Mouse (Mus musculus): ENCODE data around the gene Sash1. TPM values are rescaled to one million over a fixed set of nuclear protein-coding genes. Genes with fewer than 3 reads are reported as not detected.

Sash1 gene
- total and polyA plus RNA-seq, 3 experiments, result 13.7 to 36.0 (median 25.1) TPM

- peak; percentile 82 for DNase-seq
Measured at GRCm38 (mm10) chr10:8795336-8795735, 90.5 kb downstream of the Sash1 start.

- DNase-seq, result peak; percentile 61
Measured at GRCm38 (mm10) chr10:8792412-8792811, 93.5 kb downstream of the Sash1 start.

- no peak for DNase-seq
Measured at GRCm38 (mm10) chr10:8789096-8789495, 96.8 kb downstream of the Sash1 start.

- DNase-seq, result no peak
Measured at GRCm38 (mm10) chr10:8787221-8787620, 98.6 kb downstream of the Sash1 start.

DNA sequence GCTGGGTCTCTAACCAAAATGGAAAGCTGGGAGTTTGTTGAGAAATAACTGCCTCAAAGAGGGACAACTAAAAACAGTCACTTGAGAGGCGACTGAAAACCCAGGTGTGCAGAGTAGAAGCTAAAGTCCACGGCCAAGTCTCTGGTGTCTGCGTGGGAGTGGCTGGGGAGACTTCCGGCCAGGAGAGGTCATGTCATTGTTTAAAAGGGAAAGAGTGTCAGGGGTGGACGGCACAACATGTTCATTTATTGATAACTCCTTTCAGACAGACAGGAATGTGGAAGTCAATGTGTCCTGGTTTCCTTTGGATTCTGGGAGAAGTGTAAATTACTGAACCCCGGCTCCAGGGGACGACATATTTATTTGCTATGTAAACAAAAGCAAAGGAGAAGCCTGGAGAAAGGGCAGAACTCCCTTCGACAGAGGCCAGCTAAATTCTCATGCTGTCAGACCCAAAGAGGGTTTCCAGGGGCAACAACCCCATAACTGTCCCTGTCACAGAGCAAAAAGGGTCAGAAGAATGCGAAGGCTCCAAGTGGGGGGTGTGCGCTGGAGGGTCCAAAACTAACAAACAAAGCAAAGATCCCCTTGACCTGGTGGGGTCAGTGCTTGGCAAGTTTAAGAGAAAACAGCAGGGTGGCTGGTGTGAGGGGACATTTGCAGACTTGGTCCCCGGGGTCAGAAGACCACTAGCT, 100.3 kb downstream of the Sash1 start:
- no peak for DNase-seq

DNA sequence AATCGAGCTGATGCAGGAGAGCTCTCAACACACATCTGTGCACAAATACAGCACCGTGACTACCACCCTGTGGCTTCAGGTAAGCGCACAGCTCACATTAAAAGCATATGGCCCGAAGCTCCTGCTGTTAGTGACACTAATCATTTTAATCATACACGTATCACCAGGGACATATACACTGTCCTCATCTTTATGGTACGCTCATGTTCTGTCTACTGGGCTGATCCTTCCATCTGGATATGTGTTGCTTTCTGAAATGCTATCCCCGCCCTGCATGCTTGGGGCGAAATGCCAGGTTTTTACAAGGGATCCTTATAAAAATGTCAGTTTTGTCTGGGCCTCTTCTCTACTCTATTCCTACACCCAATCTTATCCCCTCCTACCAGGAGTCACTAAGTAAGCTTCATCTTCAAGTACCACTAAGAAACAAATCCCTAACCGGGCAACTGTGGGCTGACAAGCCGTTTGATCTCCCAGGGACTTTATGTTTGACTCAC, 103.9 kb downstream of the Sash1 start:
- no peak for DNase-seq

DNA sequence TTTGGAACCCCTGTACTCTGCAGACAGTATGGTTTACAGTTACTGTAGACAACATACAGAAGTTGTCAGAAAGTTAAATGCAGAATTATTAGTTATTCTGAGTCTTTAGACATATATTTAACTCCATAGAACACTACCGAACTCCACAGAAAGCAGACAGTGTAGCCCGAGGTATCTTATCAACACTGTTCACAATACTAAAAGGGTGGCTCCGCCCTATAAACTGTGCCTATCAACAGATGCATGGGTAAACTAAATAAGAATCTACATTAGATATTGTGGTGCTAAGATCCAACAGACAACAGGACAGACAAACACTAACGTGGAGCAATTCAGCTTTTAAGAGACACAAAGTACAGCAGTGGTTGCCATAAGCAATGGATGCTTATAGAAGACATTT, 106.0 kb downstream of the Sash1 start:
- DNase-seq, result no peak

DNA sequence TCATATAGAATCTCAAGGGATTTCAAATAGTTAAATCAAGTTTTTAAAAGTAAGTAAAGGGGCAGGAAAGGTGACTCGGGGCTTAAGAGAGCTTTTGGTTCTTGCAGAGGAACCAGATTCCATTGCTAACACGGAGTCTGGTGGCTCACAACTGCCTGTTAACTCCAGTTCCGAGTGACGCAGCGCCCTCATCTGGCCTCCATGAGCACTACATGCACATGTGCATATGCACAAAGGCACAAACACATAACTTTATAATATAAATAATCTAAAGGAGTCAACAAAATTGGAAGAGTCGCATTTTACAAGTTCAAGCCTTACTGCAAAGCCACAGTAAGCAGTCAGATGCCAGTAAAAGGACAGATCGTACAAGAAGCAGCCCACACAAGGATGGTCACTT, 107.0 kb downstream of the Sash1 start:
- DNase-seq, result no peak

DNA sequence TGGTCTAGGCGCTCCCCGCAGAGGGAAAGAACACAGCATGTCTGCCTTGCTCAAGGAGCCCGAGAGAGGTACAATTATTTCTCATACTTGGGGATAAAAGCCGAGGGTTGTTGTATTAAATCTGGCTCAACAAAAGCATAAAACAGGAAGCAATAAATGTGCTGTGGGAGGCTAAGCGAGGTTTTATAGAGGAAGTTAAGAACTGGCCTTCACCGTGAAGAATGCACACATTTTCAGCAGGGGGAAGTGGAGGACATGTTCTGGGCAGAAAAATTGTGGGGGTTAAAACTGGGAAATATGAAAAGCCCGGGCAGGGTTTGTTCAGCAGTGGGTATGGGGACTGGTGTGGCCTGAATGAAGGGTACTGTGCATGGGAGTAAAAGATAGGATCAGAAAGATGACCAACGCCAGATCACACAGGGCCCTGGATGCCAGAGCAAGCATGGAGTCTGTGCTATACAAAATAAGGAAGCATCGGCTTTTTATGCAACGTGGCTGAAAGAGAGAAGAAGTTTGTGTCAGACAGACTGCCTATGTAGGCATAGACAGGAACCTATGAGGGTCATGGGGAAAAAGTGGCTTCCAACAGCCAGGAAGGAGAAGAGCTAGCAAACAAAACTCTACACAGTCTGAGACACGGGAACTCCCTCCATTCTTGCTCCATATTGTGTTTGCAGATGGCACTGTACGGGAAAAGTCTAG, 108.2 kb downstream of the Sash1 start:
- no peak for DNase-seq

- DNase-seq, result peak; percentile 70
Measured at GRCm38 (mm10) chr10:8776791-8777190, 109.1 kb downstream of the Sash1 start.

GRCm38 (mm10) chr10:8775794-8776193, 110.1 kb downstream of the Sash1 start:
- no peak for DNase-seq

- peak; percentile 73 for DNase-seq
Measured at GRCm38 (mm10) chr10:8772464-8773209, 113.2 kb downstream of the Sash1 start.

GRCm38 (mm10) chr10:8770931-8771653, 114.8 kb downstream of the Sash1 start:
- DNase-seq, result peak; percentile 81

GRCm38 (mm10) chr10:8768654-8769053, 117.2 kb downstream of the Sash1 start:
- peak; percentile 67 for DNase-seq

DNA sequence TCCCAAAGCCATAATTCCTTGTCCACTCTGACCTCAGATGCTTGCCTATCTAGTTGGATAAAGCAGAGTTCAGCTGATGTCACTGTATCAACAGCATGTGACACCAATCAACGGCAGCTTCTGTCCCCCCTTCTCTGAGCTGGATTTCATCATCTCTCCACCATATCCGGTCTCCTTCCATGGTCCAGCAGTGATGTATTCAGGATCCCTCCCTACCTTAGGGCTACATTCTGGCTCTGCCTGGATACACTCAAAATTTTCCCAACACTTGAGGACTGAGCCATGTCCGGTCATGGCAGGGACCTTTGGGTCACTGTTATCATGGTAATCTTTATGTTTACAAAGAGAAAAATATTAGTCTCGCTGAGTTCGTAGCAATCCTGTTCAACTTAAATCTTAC, 118.5 kb downstream of the Sash1 start:
- no peak for DNase-seq

GRCm38 (mm10) chr10:8765922-8766522, 119.8 kb downstream of the Sash1 start:
- no peak for DNase-seq

GRCm38 (mm10) chr10:8762771-8763170, 123.1 kb downstream of the Sash1 start:
- no peak for DNase-seq

DNA sequence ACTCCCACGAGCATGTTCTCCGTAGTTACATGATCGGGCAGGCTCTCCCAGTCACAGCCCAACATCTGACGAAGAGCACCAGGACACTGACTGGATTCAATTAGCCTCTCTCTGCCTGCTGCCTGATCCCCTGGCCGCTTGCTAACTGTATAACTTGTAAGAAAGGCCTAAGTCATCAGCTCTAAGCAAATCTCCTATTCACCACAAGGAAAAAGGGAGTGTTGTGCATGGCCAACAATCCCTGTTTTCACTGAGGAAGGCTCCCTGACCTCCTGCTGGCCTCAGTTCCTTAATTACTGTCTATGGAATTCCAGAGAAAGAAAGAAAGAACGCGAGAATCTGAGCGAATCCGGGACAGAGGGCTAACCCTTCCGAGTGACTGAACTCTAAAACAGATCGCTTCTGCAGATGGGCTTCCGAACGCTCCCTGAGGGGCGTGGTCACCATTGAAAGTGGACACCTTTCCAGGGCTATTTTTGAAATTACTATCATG, 123.6 kb downstream of the Sash1 start:
- DNase-seq, result peak; percentile 33

GRCm38 (mm10) chr10:8761656-8762055, 124.2 kb downstream of the Sash1 start:
- DNase-seq, result no peak

DNA sequence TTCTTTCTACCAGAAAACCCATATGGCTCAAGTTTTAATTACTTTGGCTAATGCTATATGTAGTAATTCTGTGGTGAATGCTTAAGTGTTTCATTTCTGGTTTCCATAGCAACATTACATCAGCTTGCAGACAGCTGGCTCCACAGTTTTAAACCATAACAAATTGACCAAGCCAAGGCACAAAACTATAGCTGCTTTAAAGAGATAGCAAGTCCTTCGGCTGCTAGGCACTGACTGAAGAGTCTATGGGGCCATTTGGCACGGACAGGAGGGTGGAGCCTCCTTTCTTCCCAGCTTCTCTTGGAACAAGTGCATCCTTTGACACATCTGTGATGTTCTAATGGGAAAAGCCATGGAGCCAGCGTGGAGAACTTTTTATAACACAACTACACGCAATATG, 125.3 kb downstream of the Sash1 start:
- DNase-seq, result no peak

GRCm38 (mm10) chr10:8759228-8759627, 126.6 kb downstream of the Sash1 start:
- no peak for DNase-seq

All from adrenal gland, adult 2 months (tissue).